Mouse (Mus musculus) heart, embryonic 13.5 days (tissue): ENCODE results near the gene Uox. TPM values are rescaled to one million over a fixed set of nuclear protein-coding genes. Genes with fewer than 3 reads are reported as not detected.

Experiments
- ATAC-seq: fragments of 200-750 bp; cut with Nextera tagmentation; 2 replicates; pipeline ENCODE4 v1.8.0; 2017; ENCODE audit warnings: moderate TSS enrichment; ENCODE audit not compliant: insufficient number of reproducible peaks, low FRiP score, low TSS enrichment; ENCODE audit errors: extremely low read depth
- H3K27ac ChIP-seq: fragments of 300-500 bp; sonication (generic); replicated peaks from 2 replicates; pipeline ENCODE4 v1.5.1; 2015; ENCODE audit warnings: moderate library complexity, mild to moderate bottlenecking, inconsistent platforms
- H3K27me3 ChIP-seq: fragments of 300-500 bp; sonication (generic); replicated peaks from 2 replicates; pipeline ENCODE4 v1.6.1; 2015; ENCODE audit warnings: mild to moderate bottlenecking, inconsistent platforms
- H3K36me3 ChIP-seq: fragments of 300-500 bp; sonication (generic); 2 replicates; pipeline ENCODE4 v1.6.1; 2015; ENCODE audit warnings: mild to moderate bottlenecking, inconsistent platforms
- H3K4me1 ChIP-seq: fragments of 300-500 bp; sonication (generic); 2 replicates; pipeline ENCODE4 v1.6.1; 2015; ENCODE audit warnings: inconsistent platforms
- H3K4me2 ChIP-seq: fragments of 300-500 bp; sonication (generic); 2 replicates; pipeline ENCODE4 v1.6.1; 2015; ENCODE audit warnings: inconsistent platforms, mild to moderate bottlenecking, moderate library complexity
- H3K4me3 ChIP-seq: fragments of 300-500 bp; sonication (generic); 2 replicates; pipeline ENCODE4 v1.5.1; 2015; ENCODE audit warnings: moderate library complexity, mild to moderate bottlenecking, inconsistent platforms
- H3K9ac ChIP-seq: fragments of 300-500 bp; sonication (generic); 2 replicates; pipeline ENCODE4 v1.6.1; 2015; ENCODE audit warnings: inconsistent platforms, mild to moderate bottlenecking, moderate library complexity
- H3K9me3 ChIP-seq: fragments of 300-500 bp; sonication (generic); 2 replicates; pipeline ENCODE4 v1.6.1; 2016; ENCODE audit warnings: inconsistent platforms
- WGBS: fragments of 180-500 bp; shearing (Covaris S2); methylation state at CpG from one replicate; pipeline ENCODE4 v1.1.7; 2015; ENCODE audit warnings: mixed read lengths; 5-methylcytosine and 5-hydroxymethylcytosine counted together
- polyA plus RNA-seq: library from polyadenylated mRNA; unstranded; fragments of >200 nt; fragmentation: Nextera tagmentation; extraction: Ambion mirVana; gene quantifications from 2 replicates; pipeline ENCODE4 v1.2.1, GENCODE M21; 2015

The Uox gene
- polyA plus RNA-seq, 1 experiment from 2014 or later: 0.05 TPM

DNA sequence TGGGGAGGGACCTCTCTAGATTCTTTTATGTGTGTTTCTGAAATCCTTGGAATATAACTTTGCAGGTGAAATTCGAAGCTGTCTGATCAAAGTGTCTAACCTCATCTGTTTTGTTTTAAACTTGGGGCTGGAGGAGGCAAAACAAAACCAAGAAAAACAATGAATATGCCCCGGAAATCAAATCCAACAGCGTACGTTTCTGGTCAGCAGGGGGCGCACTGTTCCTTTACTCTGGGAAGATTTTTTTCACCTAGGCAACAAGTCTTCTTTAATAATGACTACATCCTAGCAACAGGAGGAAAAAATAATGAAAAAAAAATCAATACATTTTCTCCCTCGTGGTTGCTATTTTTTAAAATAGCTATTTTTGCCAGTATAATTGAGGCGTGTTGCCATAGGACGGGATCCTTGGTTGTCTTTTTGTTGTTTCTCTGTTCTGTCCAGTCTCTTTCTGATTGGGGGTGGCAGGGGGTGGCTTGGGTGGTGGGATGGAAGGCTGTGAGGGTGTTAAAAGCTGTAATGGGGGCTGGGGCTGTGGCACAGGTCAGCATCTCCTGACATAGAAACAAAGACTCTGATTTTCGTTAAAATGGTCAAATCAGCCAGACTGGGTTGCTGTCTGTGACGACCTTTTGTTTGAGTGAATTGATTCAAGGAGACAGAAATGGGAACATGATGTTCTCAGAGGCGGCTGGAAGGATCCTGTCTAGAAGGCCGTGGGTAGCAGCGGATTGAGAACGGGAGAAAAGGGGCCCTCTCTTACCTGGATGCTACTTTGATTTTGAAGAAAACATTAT lies 5.8 kb upstream of the Uox start:
- WGBS: 33% methylated on average over 14 of the region's 14 CpGs
- peak overlapping the region; percentile 29 for H3K4me3 ChIP-seq
- peak overlapping the region; percentile 41 for H3K4me2 ChIP-seq
- no peaks in the 10 kb centered on the region for H3K27me3 ChIP-seq
- no peaks in the 10 kb centered on the region for H3K9me3 ChIP-seq
- H3K4me1 ChIP-seq: no peaks in the 10 kb centered on the region
- no peak overlapping the region for H3K9ac ChIP-seq
- H3K36me3 ChIP-seq: no peaks in the 10 kb centered on the region
- no peak overlapping the region for H3K27ac ChIP-seq
- ATAC-seq: no peak

DNA sequence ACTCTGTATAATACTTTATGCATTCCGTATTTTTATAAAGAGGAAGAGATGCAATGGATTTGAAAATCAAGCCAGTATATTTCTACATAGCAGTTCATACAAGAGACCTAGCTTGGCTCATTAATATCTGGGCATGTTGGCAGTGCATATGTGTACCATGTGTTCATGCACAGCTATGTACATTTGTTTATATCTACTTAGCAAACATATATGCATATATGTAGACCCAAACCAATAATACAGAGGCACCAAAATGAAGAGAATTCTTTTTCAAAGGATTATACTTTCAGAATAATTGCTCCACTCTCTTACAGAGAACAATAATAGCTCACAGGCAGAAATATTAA lies 5.2 kb upstream of the Uox start:
- Histone ChIP-seq H3K4me3 (no peak overlapping the region), H3K4me2 (no peak overlapping the region), H3K27ac (no peak overlapping the region), H3K27me3 (no peaks in the 10 kb centered on the region), H3K36me3 (no peaks in the 10 kb centered on the region), H3K9ac (no peak overlapping the region), H3K4me1 (no peaks in the 10 kb centered on the region), H3K9me3 (no peaks in the 10 kb centered on the region)
- no peak for ATAC-seq
- WGBS: 82% methylated on average over 1 of the region's 1 CpGs

DNA sequence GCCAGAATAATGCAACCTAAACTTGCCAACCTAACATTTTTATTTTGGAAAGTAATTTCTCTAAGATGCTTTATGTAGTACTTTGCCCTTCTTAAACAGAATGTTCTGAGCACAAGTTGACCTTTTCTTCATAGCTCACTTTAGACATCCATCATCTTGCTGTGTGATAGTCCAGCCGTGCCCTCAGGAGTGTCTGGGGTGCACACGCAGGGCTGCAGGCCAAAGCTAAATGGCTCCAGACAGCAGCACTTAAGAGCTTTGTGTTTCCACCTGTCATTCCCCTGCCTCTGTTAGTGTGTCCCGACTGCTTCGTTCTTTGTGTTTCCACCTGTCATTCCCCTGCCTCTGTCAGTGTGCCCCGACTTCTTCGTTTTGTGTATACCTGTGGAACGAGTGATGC lies 2.9 kb upstream of the Uox start:
- H3K27ac ChIP-seq: no peak overlapping the region
- no peaks in the 10 kb centered on the region for H3K27me3 ChIP-seq
- no peak overlapping the region for H3K4me3 ChIP-seq
- H3K36me3 ChIP-seq: no peaks in the 10 kb centered on the region
- no peaks in the 10 kb centered on the region for H3K9me3 ChIP-seq
- H3K9ac ChIP-seq: no peak overlapping the region
- WGBS: 57% methylated on average over 7 of the region's 7 CpGs
- H3K4me1 ChIP-seq: no peaks in the 10 kb centered on the region
- no peak for ATAC-seq
- H3K4me2 ChIP-seq: no peak overlapping the region

DNA sequence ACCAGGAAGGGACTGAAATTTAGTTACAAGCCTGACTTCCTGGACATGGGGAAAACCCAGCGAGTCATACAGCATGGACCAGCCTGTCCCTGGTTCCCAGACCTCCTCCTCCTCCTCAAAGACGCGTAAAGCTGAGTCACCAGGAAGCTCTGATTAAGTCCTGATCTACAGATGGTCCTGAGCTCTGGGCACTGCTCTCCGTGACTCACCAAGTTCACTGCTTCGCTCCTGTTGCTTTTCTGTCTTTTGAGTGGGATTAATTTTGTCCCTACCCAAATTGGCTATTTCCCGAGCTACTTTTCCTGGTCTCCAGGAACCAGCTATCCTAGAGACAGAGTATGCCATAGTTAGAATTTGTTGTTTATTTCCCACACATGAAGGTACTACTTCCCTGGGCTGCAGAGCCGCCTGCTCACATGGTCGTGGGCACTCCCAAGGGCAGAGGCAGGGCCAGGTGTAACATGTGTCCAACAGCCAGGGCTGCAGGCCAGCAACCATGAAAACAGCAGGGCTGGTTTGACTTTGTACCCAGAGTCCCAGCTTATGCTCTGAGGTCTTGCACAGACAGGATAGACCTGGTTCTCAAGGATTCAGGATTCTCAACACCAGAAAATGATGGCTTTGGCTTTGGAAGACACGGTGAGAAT lies 2.2 kb upstream of the Uox start:
- no peak overlapping the region for H3K9ac ChIP-seq
- no peak overlapping the region for H3K4me2 ChIP-seq
- no peaks in the 10 kb centered on the region for H3K4me1 ChIP-seq
- no peaks in the 10 kb centered on the region for H3K9me3 ChIP-seq
- WGBS: 59% methylated on average over 9 of the region's 9 CpGs
- H3K27ac ChIP-seq: no peak overlapping the region
- no peaks in the 10 kb centered on the region for H3K27me3 ChIP-seq
- no peak overlapping the region for H3K4me3 ChIP-seq
- no peaks in the 10 kb centered on the region for H3K36me3 ChIP-seq
- ATAC-seq: no peak

DNA sequence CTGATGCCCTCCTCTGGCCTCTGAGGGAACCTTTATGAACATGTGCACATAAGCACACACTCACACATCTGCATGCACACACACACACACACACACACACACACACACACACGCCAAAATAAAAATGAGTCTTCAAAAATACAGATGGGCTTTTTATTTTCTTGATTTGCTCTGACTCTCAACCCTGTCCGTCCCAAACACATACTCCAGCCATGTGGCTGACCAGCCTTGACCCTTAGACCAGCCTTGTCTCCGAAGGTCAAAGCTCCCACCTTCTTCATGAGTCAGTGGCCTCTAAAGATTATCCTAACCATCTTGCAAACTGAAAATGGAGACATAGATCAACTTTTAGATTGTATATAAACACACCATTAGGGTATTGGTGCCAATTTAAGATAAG lies 632 bp upstream of the Uox start:
- Histone ChIP-seq H3K4me2 (no peak overlapping the region), H3K4me3 (no peak overlapping the region), H3K9ac (no peak overlapping the region), H3K36me3 (no peaks in the 10 kb centered on the region), H3K27me3 (no peaks in the 10 kb centered on the region), H3K27ac (no peak overlapping the region), H3K4me1 (no peaks in the 10 kb centered on the region), H3K9me3 (no peaks in the 10 kb centered on the region)
- 72% methylated on average over 3 of the region's 3 CpGs for WGBS
- ATAC-seq: no peak

DNA sequence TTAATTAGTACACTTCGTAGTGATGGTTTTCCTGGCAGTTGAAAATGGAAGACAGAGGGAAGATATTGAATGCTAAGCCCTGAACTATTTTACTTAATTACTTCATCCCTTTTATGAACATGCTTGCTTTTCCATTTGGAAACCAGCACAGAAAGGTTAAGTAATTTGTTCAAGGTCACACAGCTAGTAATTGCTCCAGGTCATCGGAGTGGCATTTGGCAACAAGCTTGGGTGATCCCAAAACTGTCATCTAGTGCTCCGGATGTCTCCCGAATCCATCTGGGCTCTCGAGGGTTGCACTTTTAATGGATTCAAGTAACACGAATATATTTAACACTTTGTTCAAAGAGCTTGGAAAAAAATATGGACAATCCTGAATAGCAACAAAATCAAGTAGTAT lies 713 bp downstream of the Uox start:
- H3K4me2 ChIP-seq: no peak overlapping the region
- 79% methylated on average over 6 of the region's 6 CpGs for WGBS

DNA sequence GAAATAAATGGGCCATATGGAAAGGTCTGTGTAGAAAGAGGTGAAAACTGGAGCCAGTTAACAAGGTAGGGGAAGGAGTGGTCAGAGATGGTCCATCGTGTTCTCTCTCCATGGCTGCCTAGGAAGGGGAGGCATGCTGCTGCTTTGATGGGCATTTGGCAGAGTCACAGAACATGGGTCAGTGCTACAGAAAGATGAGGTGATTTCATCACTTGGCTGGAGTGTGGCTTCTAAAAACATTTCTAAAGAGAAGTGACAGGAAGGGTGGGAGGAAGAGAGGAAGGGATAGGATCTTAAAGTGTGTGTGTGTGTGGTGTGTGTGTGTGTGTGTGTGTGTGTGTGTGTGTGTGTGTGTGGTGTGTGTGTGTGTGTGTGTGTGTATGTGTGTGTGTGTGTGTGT lies 1.1 kb downstream of the Uox start:
- Histone ChIP-seq H3K9ac (no peak overlapping the region), H3K36me3 (no peaks in the 10 kb centered on the region), H3K4me1 (no peaks in the 10 kb centered on the region), H3K4me2 (no peak overlapping the region), H3K9me3 (no peaks in the 10 kb centered on the region), H3K27me3 (no peaks in the 10 kb centered on the region), H3K27ac (no peak overlapping the region), H3K4me3 (no peak overlapping the region)
- no peak for ATAC-seq
- 58% methylated on average over 1 of the region's 1 CpGs for WGBS

More for the DNA sequence above, 713 bp downstream of the Uox start:
- Histone ChIP-seq H3K9ac (no peak overlapping the region), H3K9me3 (no peaks in the 10 kb centered on the region), H3K27me3 (no peaks in the 10 kb centered on the region), H3K4me3 (no peak overlapping the region), H3K27ac (no peak overlapping the region), H3K36me3 (no peaks in the 10 kb centered on the region), H3K4me1 (no peaks in the 10 kb centered on the region)
- no peak for ATAC-seq

DNA sequence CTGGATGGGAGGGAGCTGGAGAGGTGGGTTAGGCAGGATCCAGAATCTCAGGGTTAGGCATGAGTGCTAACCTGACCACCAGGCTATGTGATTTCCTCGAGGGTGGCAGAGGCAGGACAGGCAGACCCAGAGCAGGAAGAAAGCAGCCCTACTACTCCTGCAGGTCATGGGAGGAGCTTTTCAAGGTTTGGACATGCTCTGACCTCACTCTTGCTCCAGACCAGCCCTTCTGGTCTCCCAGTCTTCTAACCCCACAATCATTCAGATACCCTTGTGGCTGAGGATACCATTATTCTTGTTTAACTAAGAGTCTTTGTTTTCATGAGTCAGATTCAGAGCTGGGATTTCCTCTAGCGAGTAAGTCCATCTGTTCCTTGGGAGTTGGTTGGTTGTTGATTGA lies 7.4 kb downstream of the Uox start:
- no peaks in the 10 kb centered on the region for H3K9me3 ChIP-seq
- H3K4me1 ChIP-seq: no peaks in the 10 kb centered on the region
- H3K4me3 ChIP-seq: no peak overlapping the region
- H3K27ac ChIP-seq: no peak overlapping the region
- 47% methylated on average over 2 of the region's 2 CpGs for WGBS
- H3K27me3 ChIP-seq: no peaks in the 10 kb centered on the region
- H3K9ac ChIP-seq: no peak overlapping the region
- no peak overlapping the region for H3K4me2 ChIP-seq
- no peaks in the 10 kb centered on the region for H3K36me3 ChIP-seq
- no peak for ATAC-seq

DNA sequence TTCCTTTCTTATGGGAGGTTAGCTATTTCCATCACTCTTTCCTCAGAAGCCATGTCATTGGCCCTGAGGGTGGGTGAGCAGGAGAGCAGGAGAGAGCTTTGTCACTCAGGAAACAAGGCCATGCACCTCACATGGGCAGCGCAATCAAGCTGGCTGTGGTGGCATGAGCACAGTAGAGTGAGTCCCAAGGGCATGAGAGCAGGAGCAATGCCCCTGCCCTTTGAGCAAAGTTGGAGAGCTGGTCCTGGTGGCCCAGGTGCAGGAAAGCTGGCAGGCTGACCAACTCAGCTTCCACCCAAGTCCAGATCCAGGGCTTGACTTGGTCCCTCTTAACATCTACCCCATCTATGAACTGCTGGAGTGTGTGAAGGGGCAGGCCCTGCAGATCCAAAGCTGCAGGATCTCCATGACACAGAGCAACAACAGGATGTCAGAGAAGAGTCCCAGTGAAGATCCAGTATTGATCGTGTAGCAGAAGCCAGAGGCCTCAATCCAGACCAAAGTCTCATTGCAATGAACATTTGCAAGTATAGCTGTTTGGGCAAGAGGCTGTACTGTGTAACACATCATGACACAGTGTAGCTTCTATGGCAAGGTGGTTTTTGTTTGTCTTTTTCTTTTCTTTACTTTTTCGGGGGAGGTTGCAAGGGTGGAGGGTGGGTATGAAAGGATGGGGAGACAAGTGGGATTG lies 10.0 kb downstream of the Uox start:
- Histone ChIP-seq H3K4me1 (peaks cover 8% of the 10 kb centered on the region), H3K9me3 (no peaks in the 10 kb centered on the region), H3K4me2 (no peak overlapping the region), H3K27me3 (no peaks in the 10 kb centered on the region), H3K4me3 (no peak overlapping the region), H3K27ac (no peak overlapping the region), H3K9ac (no peak overlapping the region), H3K36me3 (no peaks in the 10 kb centered on the region)
- 81% methylated on average over 3 of the region's 3 CpGs for WGBS
- no peak for ATAC-seq

DNA sequence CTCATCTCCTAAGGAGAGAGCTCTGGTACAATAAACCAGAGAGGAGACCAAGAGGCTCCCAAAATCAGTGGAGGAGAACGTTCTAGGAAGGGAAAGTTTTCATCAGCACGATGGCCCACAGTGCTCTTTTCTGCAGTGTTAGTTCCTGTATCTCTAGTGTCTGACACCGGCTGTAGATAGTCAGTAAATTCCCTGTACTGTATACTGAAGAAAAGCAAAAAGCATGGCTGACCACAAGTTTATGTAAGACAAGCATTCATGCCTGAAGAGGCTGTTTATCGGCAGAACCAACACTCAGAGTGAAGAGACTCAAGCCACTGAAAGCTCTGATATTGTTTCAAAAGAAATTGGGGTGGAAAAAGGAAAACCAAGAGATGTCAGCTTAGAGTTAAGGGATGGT lies 13.3 kb downstream of the Uox start:
- no peak overlapping the region for H3K27ac ChIP-seq
- WGBS: 60% methylated on average over 4 of the region's 4 CpGs
- no peaks in the 10 kb centered on the region for H3K27me3 ChIP-seq
- H3K36me3 ChIP-seq: no peaks in the 10 kb centered on the region
- peaks cover 8% of the 10 kb centered on the region for H3K4me1 ChIP-seq
- H3K9me3 ChIP-seq: no peaks in the 10 kb centered on the region
- H3K4me3 ChIP-seq: no peak overlapping the region
- H3K4me2 ChIP-seq: peak overlapping the region; percentile 45
- ATAC-seq: no peak
- H3K9ac ChIP-seq: no peak overlapping the region

DNA sequence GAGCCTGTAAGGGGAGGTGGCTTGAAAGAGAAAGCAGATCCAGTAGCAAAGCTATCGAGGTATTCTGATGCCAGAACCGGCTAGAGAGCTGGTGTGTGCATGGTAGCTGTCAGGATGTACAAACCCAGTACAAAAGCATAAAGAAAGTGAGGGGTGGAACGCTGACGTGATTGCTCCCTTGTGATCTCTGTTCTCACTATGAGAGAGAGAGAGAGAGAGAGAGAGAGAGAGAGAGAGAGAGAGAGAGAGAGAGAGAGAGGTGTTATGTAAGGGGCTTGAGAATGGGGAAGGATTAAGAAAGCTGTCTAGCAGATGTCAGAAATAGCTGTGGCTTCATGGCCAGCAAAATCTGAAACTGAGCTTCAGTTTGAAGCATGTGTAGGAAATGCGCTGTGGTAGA lies 13.7 kb downstream of the Uox start:
- Histone ChIP-seq H3K27ac (no peak overlapping the region), H3K9me3 (no peaks in the 10 kb centered on the region), H3K4me2 (peak overlapping the region; percentile 45), H3K36me3 (no peaks in the 10 kb centered on the region), H3K4me1 (peaks cover 8% of the 10 kb centered on the region), H3K27me3 (no peaks in the 10 kb centered on the region), H3K9ac (no peak overlapping the region), H3K4me3 (no peak overlapping the region)
- 50% methylated on average over 5 of the region's 5 CpGs for WGBS
- ATAC-seq: no peak
